Mouse (Mus musculus) c-Kit-positive CD71-positive TER-119-negative erythroid progenitor cells, embryonic 14.5 days (primary cell): Measurements from ENCODE around the gene Wdr60.

Experiments
- DNase-seq: peaks from one replicate; pipeline ENCODE4 v3.0.0-alpha.2; 2013; ENCODE audit warnings: low read depth

The Wdr60 gene

GRCm38 (mm10) chr12:116265275-116265674 is 2.5 kb upstream of the Wdr60 start:
- no peak for DNase-seq

- DNase-seq = no peak
Observed at GRCm38 (mm10) chr12:116264756-116265155, 1.9 kb upstream of the Wdr60 start.

DNA sequence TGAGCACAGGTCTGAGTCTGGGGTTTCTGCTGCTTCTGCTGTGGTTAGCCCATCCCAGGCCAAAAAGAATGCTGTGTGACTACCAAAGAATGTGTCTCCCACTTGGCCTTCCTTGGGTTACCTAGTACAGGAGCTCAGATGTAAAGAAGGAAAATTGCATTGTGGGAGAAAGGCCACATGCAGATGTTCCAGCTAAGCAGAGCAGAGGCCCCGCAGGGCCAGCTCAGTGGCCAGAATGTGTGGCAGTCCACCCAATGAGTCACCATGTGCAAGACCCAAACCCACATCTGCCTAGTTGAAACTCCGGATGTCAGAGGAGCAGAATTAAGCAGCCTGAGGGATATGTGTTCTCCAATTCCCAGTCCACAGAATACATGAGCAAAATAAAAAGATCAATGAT is 4.5 kb downstream of the Wdr60 start:
- no peak for DNase-seq

DNA sequence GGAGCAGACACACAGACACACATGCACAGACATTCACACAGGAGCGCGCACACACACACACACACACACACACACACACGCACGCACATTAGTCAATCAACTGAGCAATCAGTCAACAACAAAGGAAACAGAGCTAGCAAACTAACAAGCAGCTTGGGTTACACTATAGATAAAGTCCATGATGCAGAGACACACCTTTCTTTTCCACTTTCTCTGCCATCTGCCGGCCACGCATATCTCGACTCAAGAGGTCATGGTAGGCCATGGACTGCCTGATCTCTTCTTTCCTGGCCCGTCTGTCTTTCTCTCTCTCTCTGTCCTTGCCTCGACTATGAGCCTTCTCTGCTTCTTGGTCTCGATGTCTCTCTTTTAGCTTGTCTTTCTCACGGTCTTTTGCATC is 7.2 kb downstream of the Wdr60 start:
- no peak for DNase-seq

GRCm38 (mm10) chr12:116254652-116255051 is 8.2 kb downstream of the Wdr60 start:
- no peak for DNase-seq

DNA sequence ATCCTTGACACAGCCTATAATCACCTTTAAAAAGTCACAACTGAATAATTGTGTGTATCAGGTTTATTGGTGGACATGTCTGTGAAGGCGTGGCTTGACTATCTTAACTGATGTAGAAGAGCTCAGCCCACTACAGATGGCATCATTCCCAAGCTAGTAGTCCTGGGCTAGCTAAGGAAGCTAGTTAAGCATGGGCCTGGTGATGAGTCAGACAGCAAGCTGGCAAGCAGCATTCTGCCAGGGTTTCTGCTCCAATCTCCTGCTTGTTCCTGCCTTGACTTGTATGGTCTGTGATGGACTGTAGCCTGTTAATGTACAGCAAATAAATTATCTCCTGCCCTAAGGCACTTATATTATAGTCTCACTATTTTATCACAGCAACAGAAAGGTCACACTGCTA is 18.2 kb downstream of the Wdr60 start:
- no peak for DNase-seq

DNA sequence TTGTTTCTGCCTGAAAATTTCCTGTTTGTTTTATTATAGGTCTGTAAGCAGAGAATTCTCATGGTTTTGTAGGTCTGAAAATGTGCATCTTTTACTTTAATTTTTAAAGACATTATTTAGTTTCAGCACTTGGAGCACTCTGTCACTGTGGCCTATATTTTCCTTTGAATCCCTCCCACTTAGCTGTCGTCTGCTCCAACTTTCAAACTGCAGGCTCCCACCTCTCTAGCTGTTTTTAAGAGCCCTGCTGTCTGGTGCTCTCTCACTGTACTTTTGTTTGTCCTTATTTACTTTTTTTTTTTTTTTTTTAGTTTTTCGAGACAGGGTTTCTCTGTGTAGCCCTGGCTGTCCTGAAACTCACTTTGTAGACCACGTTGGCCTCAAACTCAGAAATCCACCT is 24.0 kb downstream of the Wdr60 start:
- no peak for DNase-seq

DNA sequence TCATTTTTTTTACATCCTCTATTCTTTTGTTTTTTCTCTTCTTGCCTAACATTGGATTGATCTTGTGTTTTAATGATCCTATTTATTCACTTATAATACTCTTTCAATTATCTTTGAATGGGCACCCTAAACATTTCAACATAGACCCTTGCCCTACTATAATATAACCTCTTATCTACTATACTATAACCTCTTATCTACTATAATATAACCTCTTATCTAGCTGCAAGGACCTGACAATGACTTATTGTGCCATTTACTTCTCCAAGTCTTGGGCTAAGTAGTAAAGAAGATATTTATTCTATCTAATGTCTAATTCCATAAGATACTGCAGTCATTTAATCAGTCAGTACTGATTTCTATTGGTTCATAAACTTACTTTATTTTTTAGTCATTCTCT is 24.5 kb downstream of the Wdr60 start:
- no peak for DNase-seq

- DNase-seq = no peak
Observed at GRCm38 (mm10) chr12:116236658-116237057, 26.2 kb downstream of the Wdr60 start.

- no peak for DNase-seq
Observed at GRCm38 (mm10) chr12:116235356-116235755, 27.5 kb downstream of the Wdr60 start.

DNA sequence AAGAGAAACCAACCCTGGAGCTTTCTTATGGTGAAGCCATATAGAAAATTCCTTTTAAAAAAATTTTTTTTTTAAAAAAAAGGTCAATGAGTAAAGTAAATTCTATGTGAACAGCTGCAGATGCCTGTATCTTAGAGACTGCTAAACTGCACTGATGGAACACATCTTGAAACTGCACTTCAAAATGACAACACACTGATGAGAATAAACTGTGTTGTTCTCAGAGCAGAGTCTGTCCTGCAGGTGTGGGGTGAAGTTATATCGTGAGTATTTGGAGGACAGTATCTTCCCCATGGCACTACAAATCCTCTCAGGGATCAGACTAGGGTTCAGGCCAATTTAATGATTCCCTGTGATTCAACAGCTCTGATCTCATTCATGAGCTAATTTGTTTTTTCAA is 30.8 kb downstream of the Wdr60 start:
- DNase-seq = no peak

GRCm38 (mm10) chr12:116231612-116232011 is 31.2 kb downstream of the Wdr60 start:
- DNase-seq = no peak

- DNase-seq = no peak
Observed at GRCm38 (mm10) chr12:116229451-116229850, 33.4 kb downstream of the Wdr60 start.

GRCm38 (mm10) chr12:116226289-116227057 is 36.3 kb downstream of the Wdr60 start:
- DNase-seq = no peak

GRCm38 (mm10) chr12:116223107-116223506 is 39.7 kb downstream of the Wdr60 start:
- DNase-seq = no peak

GRCm38 (mm10) chr12:116207486-116207885 is 55.3 kb downstream of the Wdr60 start:
- DNase-seq = no peak

GRCm38 (mm10) chr12:116205726-116206125 is 57.1 kb downstream of the Wdr60 start:
- no peak for DNase-seq

GRCm38 (mm10) chr12:116202176-116202981 is 60.4 kb downstream of the Wdr60 start:
- peak; percentile 16 for DNase-seq

DNA sequence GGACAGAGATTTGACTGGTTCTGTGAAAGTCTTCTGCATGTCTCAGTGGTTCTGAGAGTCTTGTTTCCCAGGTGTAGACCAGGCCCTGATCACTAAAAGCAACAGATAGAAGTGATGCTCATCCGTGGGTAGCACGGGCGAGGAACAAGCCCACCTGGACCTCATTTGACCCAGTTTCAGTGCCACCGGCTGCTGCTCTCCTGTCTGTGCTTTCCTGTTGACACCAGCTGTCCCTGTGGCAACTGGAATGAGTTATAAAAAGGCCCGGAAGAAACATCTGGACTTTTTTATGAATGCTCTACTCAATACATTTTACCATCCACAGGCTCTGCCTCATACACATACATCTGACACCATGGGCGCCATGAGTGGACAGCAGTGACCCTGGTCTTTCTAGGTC is 64.0 kb downstream of the Wdr60 start:
- no peak for DNase-seq

GRCm38 (mm10) chr12:116196221-116196620 is 66.6 kb downstream of the Wdr60 start:
- DNase-seq = no peak

DNA sequence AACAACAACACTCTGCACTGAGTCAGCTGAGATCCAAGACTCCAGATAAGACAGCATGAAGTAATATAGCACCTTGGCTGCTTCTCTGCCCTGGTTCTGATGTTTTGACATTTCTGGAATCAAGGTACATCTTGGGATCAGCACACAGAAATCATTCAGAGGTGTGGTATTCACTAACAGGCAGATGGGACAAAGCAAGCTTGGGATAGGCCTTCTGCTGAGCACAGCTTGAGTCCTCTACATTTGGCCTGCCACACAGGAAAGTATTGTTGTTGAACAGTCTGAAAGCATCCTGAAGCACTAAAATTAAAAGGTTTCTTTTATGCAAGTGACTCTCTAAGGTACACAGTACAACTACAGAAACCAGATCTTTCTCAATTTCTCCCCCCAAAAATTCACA is 68.2 kb downstream of the Wdr60 start:
- DNase-seq = no peak

- no peak for DNase-seq
Observed at GRCm38 (mm10) chr12:116193952-116194351, 68.9 kb downstream of the Wdr60 start.

GRCm38 (mm10) chr12:116183212-116183935 is 79.4 kb downstream of the Wdr60 start:
- no peak for DNase-seq
